Mouse (Mus musculus) embryonic facial prominence, embryonic 13.5 days (tissue): Measurements from ENCODE around the gene Ntn1. TPM values are rescaled to one million over a fixed set of nuclear protein-coding genes. Genes with fewer than 3 reads are reported as not detected.

Experiments
- ATAC-seq: fragments of 200-750 bp; cut with Nextera tagmentation; 2 replicates; pipeline ENCODE4 v1.8.0; 2017; ENCODE audit warnings: low read depth; ENCODE audit not compliant: insufficient number of reproducible peaks, insufficient read depth, low FRiP score, low TSS enrichment
- H3K27ac ChIP-seq: fragments of 300-500 bp; sonication (generic); 2 replicates; pipeline ENCODE4 v1.5.1; 2015; ENCODE audit warnings: moderate library complexity, mild to moderate bottlenecking, inconsistent platforms
- H3K27me3 ChIP-seq: fragments of 300-500 bp; sonication (generic); 2 replicates; pipeline ENCODE4 v1.6.1; 2015; ENCODE audit warnings: mild to moderate bottlenecking, inconsistent platforms
- H3K36me3 ChIP-seq: fragments of 300-500 bp; sonication (generic); 2 replicates; pipeline ENCODE4 v1.6.1; 2015; ENCODE audit warnings: mild to moderate bottlenecking, inconsistent platforms
- H3K4me1 ChIP-seq: fragments of 300-500 bp; sonication (generic); 2 replicates; pipeline ENCODE4 v1.6.1; 2015; ENCODE audit warnings: inconsistent platforms
- H3K4me2 ChIP-seq: fragments of 300-500 bp; sonication (generic); 2 replicates; pipeline ENCODE4 v1.6.1; 2015; ENCODE audit warnings: moderate library complexity, mild to moderate bottlenecking, inconsistent platforms
- H3K4me3 ChIP-seq: fragments of 300-500 bp; sonication (generic); 2 replicates; pipeline ENCODE4 v1.5.1; 2015; ENCODE audit warnings: mild to moderate bottlenecking, inconsistent platforms
- H3K9ac ChIP-seq: fragments of 300-500 bp; sonication (generic); 2 replicates; pipeline ENCODE4 v1.6.1; 2015; ENCODE audit warnings: mild to moderate bottlenecking, inconsistent platforms
- H3K9me3 ChIP-seq: fragments of 300-500 bp; sonication (generic); 2 replicates; pipeline ENCODE4 v1.6.1; 2016; ENCODE audit warnings: inconsistent platforms
- WGBS: fragments of 180-500 bp; shearing (Covaris S2); methylation state at CpG from one replicate; pipeline ENCODE4 v1.1.7; 2015; ENCODE audit warnings: mixed read lengths; 5-methylcytosine and 5-hydroxymethylcytosine counted together
- polyA plus RNA-seq: library from polyadenylated mRNA; unstranded; fragments of >200 nt; fragmentation: Nextera tagmentation; extraction: Ambion mirVana; gene quantifications from 2 replicates; pipeline ENCODE4 v1.2.1, GENCODE M21; 2015

Ntn1 gene
- polyA plus RNA-seq, 1 experiment from 2014 or later: 7.1 TPM

DNA sequence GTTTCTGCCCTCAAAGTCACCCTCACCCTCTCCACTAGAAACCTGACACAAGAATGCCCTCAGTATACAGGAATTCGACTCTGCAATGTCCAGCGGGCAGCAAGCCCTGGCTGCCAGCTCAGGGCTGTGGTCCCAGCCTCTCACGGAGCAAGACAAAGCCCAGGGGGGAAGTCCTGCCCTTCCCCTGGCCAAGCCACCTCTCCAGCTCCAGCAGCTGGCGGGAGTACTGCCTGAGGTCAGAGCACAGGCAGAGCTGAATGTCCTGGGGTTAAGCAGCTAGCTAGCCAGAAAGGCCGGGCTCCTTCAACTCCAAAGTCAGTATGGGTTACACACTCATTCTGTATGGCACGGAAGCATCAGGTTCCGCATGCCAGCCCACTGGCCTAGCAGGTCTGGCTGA, 79.2 kb downstream of the Ntn1 start:
- H3K9ac ChIP-seq: no peak overlapping the region
- WGBS: 52% methylated on average over 7 of the region's 7 CpGs
- no peaks in the 10 kb centered on the region for H3K36me3 ChIP-seq
- no peaks in the 10 kb centered on the region for H3K27me3 ChIP-seq
- H3K9me3 ChIP-seq: no peaks in the 10 kb centered on the region; the same call in 1 of the 2 replicates
- H3K27ac ChIP-seq: no peak overlapping the region
- H3K4me2 ChIP-seq: no peak overlapping the region
- ATAC-seq: no peak
- no peak overlapping the region for H3K4me3 ChIP-seq
- no peaks in the 10 kb centered on the region for H3K4me1 ChIP-seq

DNA sequence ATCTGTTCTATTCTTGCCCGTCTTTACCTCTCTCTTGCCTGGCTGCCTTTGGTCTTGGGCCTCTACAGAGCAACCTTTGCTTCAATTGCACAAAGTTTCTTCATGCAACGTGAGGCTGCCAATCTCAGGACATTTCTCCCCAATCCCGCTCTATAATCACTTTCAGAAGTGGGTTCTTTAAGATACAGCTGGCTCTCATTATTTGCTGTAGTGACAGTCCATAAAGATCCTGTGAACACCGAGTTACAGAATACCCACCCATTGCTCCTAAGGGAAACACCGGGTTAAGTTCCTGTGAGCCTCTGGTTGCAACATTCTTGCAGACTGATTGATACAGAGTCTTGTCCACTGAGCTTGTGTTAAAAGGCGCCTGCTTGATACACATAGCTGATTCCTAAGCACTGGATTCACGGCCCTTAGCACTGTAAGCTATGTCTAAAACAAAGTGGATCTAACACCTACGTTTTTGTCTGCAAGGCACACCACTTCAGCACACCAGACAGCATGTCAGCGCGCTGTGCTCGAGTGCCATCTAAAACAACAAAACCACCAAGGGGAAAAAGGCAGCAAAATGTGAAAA, 85.0 kb downstream of the Ntn1 start:
- Histone ChIP-seq H3K4me1 (peaks cover 21% of the 10 kb centered on the region), H3K9me3 (no peaks in the 10 kb centered on the region; the same call in 1 of the 2 replicates), H3K9ac (no peak overlapping the region), H3K36me3 (no peaks in the 10 kb centered on the region), H3K4me3 (no peak overlapping the region), H3K27ac (0 out of 2 replicates have a peak overlapping the region, but pooled peaks have one; percentile 28), H3K27me3 (no peaks in the 10 kb centered on the region), H3K4me2 (no peak overlapping the region)
- no peak for ATAC-seq
- WGBS: 43% methylated on average over 11 of the region's 11 CpGs

DNA sequence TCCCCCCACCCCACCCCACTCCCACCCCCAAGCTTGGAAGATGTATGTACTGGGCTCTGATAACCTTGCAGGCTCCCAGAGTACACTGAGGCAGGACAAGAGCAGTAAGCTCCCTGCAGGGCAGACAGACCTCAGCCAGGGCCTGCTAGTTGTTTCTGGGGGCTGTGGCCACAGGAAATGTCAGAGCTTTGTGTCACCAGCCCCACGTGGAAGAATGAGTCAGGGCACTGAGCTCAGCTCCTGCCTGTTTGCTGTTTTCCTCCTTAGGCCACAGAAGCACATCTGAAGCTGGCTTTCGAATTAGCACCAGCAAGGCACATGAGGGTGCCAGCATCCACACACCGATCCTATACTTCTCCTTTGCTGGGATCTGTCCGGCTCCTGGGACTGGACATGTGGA, 86.8 kb downstream of the Ntn1 start:
- 54% methylated on average over 4 of the region's 4 CpGs for WGBS

DNA sequence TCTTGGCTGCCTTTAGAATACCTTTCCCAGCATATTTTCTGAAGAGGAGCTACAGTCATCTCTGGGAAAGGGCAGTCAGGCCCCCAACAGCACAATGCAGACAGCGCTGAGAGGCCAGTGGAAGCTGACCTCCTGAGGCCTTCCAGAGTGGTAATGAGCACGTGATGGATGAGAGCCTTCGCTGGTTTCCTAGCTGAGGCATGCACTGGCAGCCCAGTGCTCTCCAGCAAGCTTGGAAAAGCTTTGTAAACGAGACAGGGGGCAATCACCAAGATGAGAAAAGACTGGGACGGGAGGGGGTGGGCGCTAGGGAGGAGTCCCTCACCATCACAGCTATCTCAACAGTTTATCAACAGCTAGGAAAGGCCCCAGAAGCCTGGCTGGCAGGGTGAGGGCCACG, 87.6 kb downstream of the Ntn1 start:
- no peak for ATAC-seq
- no peak overlapping the region for H3K4me3 ChIP-seq
- H3K9me3 ChIP-seq: no peaks in the 10 kb centered on the region; the same call in 1 of the 2 replicates
- no peaks in the 10 kb centered on the region for H3K27me3 ChIP-seq
- H3K4me1 ChIP-seq: peaks cover 28% of the 10 kb centered on the region
- 45% methylated on average over 7 of the region's 7 CpGs for WGBS
- no peak overlapping the region for H3K9ac ChIP-seq
- H3K27ac ChIP-seq: no peak overlapping the region
- H3K36me3 ChIP-seq: no peaks in the 10 kb centered on the region
- no peak overlapping the region for H3K4me2 ChIP-seq

More for the DNA sequence above, 86.8 kb downstream of the Ntn1 start:
- Histone ChIP-seq H3K4me3 (no peak overlapping the region), H3K36me3 (no peaks in the 10 kb centered on the region), H3K4me1 (peaks cover 28% of the 10 kb centered on the region), H3K27me3 (no peaks in the 10 kb centered on the region), H3K9me3 (no peaks in the 10 kb centered on the region; the same call in 1 of the 2 replicates), H3K9ac (no peak overlapping the region), H3K27ac (no peak overlapping the region), H3K4me2 (no peak overlapping the region)
- ATAC-seq: no peak

DNA sequence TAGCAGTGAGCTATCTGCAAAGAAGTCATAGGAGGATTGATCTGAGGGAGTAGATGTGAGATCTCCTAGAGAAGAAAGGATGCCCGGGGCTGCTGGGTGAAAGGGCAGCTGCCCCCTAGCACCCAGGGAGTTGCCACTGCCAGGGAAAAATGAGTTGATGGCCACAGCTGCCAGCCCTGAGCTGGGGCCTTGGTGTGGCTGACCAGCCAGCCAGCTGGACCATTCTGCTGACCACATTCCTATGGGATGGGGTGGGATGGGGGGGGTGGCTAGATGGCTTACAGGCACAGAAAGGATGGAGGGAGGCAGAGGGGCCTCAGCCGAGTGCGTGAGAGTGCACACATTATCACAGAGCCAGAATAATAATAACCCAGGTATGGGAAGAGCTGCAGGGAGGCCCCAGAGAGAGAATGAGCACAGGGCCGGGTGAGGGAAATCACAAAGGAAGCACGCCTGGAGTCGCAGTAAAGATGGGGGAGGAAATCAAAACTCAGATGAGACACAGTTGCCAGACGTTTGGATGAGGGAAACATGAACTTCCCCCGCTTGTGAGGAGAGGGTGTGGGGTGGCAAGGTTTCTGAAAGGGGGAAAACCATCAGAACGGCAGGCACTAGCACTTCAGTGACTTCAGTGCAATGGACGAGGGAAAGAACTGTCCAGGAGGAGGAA, 91.6 kb downstream of the Ntn1 start:
- Histone ChIP-seq H3K27me3 (no peaks in the 10 kb centered on the region), H3K27ac (no peak overlapping the region), H3K4me1 (peaks cover 15% of the 10 kb centered on the region; the same call in 1 of the 2 replicates), H3K9ac (no peak overlapping the region), H3K36me3 (no peaks in the 10 kb centered on the region), H3K9me3 (no peaks in the 10 kb centered on the region), H3K4me2 (no peak overlapping the region), H3K4me3 (no peak overlapping the region)
- ATAC-seq: no peak
- 47% methylated on average over 10 of the region's 10 CpGs for WGBS

DNA sequence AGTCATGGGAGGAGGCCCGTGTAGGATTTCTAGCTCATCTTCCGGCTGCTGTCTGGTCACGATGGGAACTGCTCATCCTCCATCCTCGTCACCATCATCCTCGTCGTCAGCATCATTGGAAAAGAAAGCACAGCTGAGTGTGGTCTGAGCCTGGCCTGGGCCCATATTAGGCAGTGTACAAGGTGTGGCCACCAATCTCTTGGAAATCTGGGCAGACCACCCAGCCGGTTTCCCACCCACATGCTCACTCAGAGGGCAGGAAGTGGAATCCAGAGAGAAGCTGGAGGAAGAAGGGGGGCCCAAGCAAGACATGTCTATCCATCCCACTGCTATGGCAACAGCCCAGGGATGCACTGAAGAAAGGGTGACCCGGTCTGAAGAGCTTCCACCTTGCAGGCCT, 94.6 kb downstream of the Ntn1 start:
- WGBS: 81% methylated on average over 8 of the region's 8 CpGs
- ATAC-seq: no peak

DNA sequence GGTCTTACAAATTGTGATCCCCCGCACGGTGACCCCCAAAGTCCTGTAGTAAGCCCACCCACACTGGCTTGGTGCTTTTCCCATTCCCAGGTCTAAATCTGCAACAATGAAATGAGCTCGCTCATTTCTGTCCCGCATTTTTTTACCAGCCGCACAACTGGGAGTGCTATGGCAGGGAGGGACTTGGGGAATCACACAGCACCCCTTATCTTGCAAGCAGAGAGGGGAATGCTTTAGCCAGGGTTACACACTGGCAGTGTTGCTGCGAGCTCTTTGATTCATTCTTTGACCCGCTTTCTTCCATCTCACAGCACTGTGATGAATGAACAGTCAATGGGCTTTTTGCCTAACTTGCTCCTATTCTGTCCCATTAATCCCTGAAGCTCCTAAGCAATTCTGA, 98.3 kb downstream of the Ntn1 start:
- WGBS: 90% methylated on average over 7 of the region's 7 CpGs
- Histone ChIP-seq H3K4me3 (no peak overlapping the region), H3K9me3 (no peaks in the 10 kb centered on the region), H3K9ac (no peak overlapping the region), H3K4me2 (no peak overlapping the region), H3K27ac (no peak overlapping the region), H3K27me3 (0 out of 2 replicates have a peak, but pooled peaks cover 5% of the 10 kb centered on the region), H3K4me1 (no peaks in the 10 kb centered on the region), H3K36me3 (no peaks in the 10 kb centered on the region)
- ATAC-seq: no peak

More for the DNA sequence above, 94.6 kb downstream of the Ntn1 start:
- H3K9me3 ChIP-seq: no peaks in the 10 kb centered on the region
- no peak overlapping the region for H3K4me2 ChIP-seq
- H3K4me3 ChIP-seq: no peak overlapping the region
- H3K4me1 ChIP-seq: peaks cover 7% of the 10 kb centered on the region; the same call in 1 of the 2 replicates
- H3K9ac ChIP-seq: no peak overlapping the region
- no peaks in the 10 kb centered on the region for H3K27me3 ChIP-seq
- no peaks in the 10 kb centered on the region for H3K36me3 ChIP-seq
- no peak overlapping the region for H3K27ac ChIP-seq

DNA sequence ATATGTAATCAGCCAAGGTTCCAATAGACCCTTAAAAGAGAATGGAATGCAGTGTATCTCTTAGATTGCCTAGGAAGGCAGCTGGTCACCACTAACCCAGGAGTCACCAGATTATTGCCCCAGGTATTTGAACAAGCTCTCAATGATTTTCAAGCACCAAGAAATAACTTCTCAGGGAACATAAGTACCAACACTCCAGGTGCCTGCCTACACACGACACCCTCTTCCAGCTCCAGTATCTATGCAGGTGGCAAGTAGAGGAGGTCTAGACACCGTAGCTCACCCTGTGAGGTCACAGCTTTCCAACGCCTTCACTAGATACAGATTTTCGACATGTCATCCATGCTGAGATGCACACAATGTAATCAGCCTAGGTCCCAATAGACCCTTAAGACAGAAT, 99.0 kb downstream of the Ntn1 start:
- Histone ChIP-seq H3K36me3 (no peaks in the 10 kb centered on the region), H3K27me3 (0 out of 2 replicates have a peak, but pooled peaks cover 5% of the 10 kb centered on the region), H3K4me3 (no peak overlapping the region), H3K4me2 (no peak overlapping the region), H3K9me3 (no peaks in the 10 kb centered on the region), H3K27ac (no peak overlapping the region), H3K4me1 (no peaks in the 10 kb centered on the region), H3K9ac (no peak overlapping the region)
- no peak for ATAC-seq
- 81% methylated on average over 4 of the region's 4 CpGs for WGBS

DNA sequence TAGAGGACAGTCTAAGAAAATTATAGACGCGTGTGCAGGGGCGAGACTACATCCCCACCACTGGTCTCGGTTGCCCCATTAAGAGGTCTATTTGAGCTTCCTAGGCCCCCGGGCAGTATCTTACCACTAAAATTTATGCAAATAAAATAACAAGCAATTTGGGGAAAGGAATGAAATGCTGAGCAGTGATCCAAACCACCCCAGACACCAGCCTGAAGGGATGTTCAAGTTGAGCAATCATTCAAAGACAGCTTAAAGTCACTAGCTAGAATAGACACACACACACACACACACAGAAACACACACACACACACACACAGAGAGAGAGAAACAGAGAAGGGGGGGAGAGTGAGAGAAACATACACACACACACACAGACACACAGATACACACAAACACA, 105.1 kb downstream of the Ntn1 start:
- no peaks in the 10 kb centered on the region for H3K36me3 ChIP-seq
- H3K4me2 ChIP-seq: no peak overlapping the region
- WGBS: 73% methylated on average over 5 of the region's 5 CpGs
- no peaks in the 10 kb centered on the region for H3K9me3 ChIP-seq
- no peak overlapping the region for H3K27ac ChIP-seq
- peaks cover 19% of the 10 kb centered on the region for H3K27me3 ChIP-seq
- no peak for ATAC-seq
- peaks cover 13% of the 10 kb centered on the region for H3K4me1 ChIP-seq
- no peak overlapping the region for H3K9ac ChIP-seq
- H3K4me3 ChIP-seq: no peak overlapping the region

DNA sequence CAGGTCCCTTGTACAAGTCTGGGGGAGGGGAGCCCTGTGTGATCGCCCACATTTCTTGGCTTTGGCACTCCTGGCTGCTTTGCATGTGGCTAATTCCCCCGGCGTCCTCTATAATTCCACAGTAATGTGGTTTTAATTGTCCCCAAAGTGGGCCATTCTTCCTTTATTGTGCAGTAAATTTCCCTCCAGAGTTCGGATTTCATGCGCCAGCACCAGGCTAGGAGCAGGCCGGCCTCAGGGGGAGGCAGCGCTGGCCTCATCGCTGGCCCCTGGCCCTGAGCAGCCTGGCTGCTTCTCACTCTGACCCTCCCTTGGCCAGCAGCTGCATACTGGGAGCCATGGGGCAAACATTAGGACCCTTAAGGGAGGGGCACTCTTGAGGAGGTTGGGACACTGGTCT, 110.0 kb downstream of the Ntn1 start:
- Histone ChIP-seq H3K27ac (peak overlapping the region; percentile 28; the same call in 1 of the 2 replicates), H3K36me3 (no peaks in the 10 kb centered on the region), H3K9me3 (no peaks in the 10 kb centered on the region), H3K4me1 (peaks cover 32% of the 10 kb centered on the region), H3K9ac (no peak overlapping the region), H3K4me2 (peak overlapping the region; percentile 20), H3K27me3 (peaks cover 14% of the 10 kb centered on the region), H3K4me3 (no peak overlapping the region)
- ATAC-seq: peak; percentile 35; the same call in 1 of the 2 replicates
- WGBS: 13% methylated on average over 8 of the region's 8 CpGs

DNA sequence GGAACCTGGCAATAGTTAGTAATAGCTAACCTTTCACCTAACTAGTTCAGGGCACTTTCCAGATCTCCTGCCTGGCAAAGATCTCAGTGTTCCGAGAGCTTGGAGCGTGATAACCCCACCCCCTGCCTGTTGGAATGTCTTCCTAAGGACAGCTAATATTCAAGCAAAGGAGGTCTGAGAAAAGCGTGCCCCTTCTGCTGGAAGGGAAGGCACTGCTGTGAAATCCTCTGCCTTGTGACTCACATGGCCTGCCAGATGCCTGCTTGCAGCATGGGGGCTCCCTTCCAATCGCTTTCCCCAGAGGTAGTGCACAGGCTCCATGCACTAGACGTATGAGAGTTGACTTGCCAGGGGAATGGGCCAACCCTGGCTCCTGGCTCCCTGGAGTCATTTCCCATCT, 113.3 kb downstream of the Ntn1 start:
- Histone ChIP-seq H3K9ac (no peak overlapping the region), H3K4me1 (peaks cover 28% of the 10 kb centered on the region), H3K36me3 (no peaks in the 10 kb centered on the region), H3K4me3 (no peak overlapping the region), H3K4me2 (no peak overlapping the region), H3K27me3 (peaks cover 12% of the 10 kb centered on the region), H3K9me3 (no peaks in the 10 kb centered on the region), H3K27ac (no peak overlapping the region)
- no peak for ATAC-seq
- WGBS: 77% methylated on average over 5 of the region's 5 CpGs
